Mouse (Mus musculus) T-helper 1 cell (primary cell): Measurements from ENCODE around the gene Acox1.

Source experiments
- in situ Hi-C: fragments of 300-600 bp; cut with MboI, MseI; formaldehyde crosslinking; loops from one replicate; pipeline ENCODE4 v1.15.1; 2025; ENCODE audit warnings: high pct_unique_total_duplicates

Acox1 gene

GRCm38 (mm10) chr11:116130488-116131205, 68.2 kb downstream of the Acox1 start, which contains the start of gene Trim65:
TSS of gene Trim65 (minus strand) at chr11:116131128.
- in situ Hi-C loops, result loop anchor here (5.0 to 10.0 kb wide), 2 partner anchors 46 to 98 kb away; partner anchors contain the start of genes Unk and Wbp2

- in situ Hi-C loops, result loop anchor here (5.0 to 10.0 kb wide), 2 partner anchors 45 to 98 kb away; partner anchors contain the start of genes Unk and Wbp2
These were observed 68.8 kb downstream of the Acox1 start for GRCm38 (mm10) chr11:116129993-116130487.

- in situ Hi-C loops, result no loop called here
These were observed 69.6 kb downstream of the Acox1 start for GRCm38 (mm10) chr11:116129091-116129790.

- in situ Hi-C loops, result no loop called here
These were observed 70.9 kb downstream of the Acox1 start for GRCm38 (mm10) chr11:116127986-116128385.

GRCm38 (mm10) chr11:116127156-116127980, 71.5 kb downstream of the Acox1 start, which contains the start of gene Trim47:
TSS of gene Trim47 (minus strand) at chr11:116127210.
- in situ Hi-C loops, result no loop called here

GRCm38 (mm10) chr11:116126261-116126660, 72.6 kb downstream of the Acox1 start:
- in situ Hi-C loops, result no loop called here
